Mouse (Mus musculus) limb, embryonic 10.5 days (tissue): ENCODE measurements around the gene Plekhg4. TPM values are rescaled to one million over a fixed set of nuclear protein-coding genes. Genes with fewer than 3 reads are reported as not detected.

Experiments used
- DNase-seq: peaks from one replicate; pipeline ENCODE4 v3.0.0-alpha.2; 2017; ENCODE audit warnings: low spot score
- H3K27ac ChIP-seq: fragments of 300-500 bp; sonication (generic); 2 replicates; pipeline ENCODE4 v1.5.1; 2016; ENCODE audit warnings: mild to moderate bottlenecking
- H3K27me3 ChIP-seq: fragments of 300-500 bp; sonication (generic); 2 replicates; pipeline ENCODE4 v1.6.1; 2016; ENCODE audit warnings: low read depth, mild to moderate bottlenecking; ENCODE audit not compliant: poor library complexity, severe bottlenecking
- H3K36me3 ChIP-seq: fragments of 300-500 bp; sonication (generic); 2 replicates; pipeline ENCODE4 v1.6.1; 2016; ENCODE audit warnings: mild to moderate bottlenecking, moderate library complexity
- H3K4me1 ChIP-seq: fragments of 300-500 bp; sonication (generic); 2 replicates; pipeline ENCODE4 v1.6.1; 2016
- H3K4me3 ChIP-seq: fragments of 300-500 bp; sonication (generic); 2 replicates; pipeline ENCODE4 v1.5.1; 2016; ENCODE audit warnings: mild to moderate bottlenecking, moderate library complexity
- H3K9me3 ChIP-seq: fragments of 300-500 bp; sonication (generic); replicated peaks from 2 replicates; pipeline ENCODE4 v1.6.1; 2016; ENCODE audit warnings: mild to moderate bottlenecking
- WGBS: fragments of 180-500 bp; shearing (Covaris S2); methylation state at CpG from one replicate; pipeline ENCODE4 v1.1.7; 2016; 5-methylcytosine and 5-hydroxymethylcytosine counted together
- polyA plus RNA-seq: library from polyadenylated mRNA; unstranded; fragments of >200 nt; fragmentation: Nextera tagmentation; extraction: Ambion mirVana; gene quantifications from 2 replicates; pipeline ENCODE4 v1.2.1, GENCODE M21; 2016

Plekhg4 gene
- polyA plus RNA-seq, 1 experiment from 2014 or later, result 0.28 TPM

DNA sequence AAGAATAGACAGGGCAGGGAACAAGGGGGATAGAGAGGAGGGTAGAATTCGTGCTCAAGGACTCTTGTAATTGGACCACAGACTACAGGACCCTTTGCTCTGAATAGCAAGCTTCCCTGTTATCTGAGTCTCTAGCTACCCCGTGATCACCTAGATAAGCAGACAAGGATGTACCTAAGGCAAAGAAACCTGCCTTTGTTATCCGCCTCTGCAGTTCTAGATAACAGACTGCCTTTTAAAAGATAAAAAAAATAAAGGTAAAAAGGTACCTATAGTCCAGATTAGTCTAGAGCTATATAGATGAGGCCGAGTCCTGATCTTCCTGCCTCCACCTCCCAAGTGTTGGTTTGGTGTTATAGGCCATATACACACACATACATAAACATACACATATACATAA is 30.3 kb upstream of the Plekhg4 start:
- H3K4me1 ChIP-seq, result peaks cover 33% of the 10 kb centered on the region
- peaks cover 14% of the 10 kb centered on the region for H3K36me3 ChIP-seq
- DNase-seq, result no peak
- H3K27ac ChIP-seq, result no peak overlapping the region
- 82% methylated on average over 4 of the region's 4 CpGs for WGBS
- H3K4me3 ChIP-seq, result no peak overlapping the region
- H3K27me3 ChIP-seq, result no peaks in the 10 kb centered on the region
- no peaks in the 10 kb centered on the region for H3K9me3 ChIP-seq

DNA sequence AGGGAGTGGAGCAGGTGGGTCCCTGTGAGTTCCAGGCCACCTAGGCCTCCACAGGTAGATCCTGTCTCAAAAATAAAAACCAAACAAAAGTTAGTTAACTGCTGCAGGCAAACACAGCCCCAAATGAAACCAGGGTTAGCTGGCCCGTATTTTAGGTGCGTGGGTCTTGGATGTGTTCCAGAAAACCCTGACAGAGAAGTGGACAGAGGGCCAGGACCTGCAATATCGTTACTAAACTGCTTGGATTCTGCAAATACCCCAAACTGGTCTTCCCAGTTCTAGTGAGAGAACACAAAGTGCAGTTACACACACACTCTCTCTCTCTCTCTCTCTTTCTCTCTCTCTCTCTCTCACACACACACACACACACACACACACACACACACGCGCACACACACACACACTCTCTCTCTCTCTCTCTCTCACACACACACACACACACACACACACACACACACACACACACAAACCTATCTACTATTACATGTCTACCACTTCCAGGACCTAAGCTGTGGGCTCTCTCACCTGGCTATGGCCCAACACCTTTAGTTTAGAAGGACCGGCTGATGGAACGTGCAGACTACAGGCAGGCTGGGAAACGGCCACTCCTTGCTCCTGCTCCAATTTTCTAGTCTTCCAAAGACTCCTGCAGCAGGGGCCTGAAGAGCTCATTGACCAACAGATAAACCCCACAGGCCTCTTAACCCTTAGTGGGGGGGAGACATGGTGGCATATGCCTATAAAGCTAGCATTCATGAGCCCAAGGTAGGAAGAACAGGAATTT is 29.1 kb upstream of the Plekhg4 start:
- DNase-seq, result no peak
- Histone ChIP-seq H3K27ac (no peak overlapping the region), H3K36me3 (0 out of 2 replicates have a peak, but pooled peaks cover 4% of the 10 kb centered on the region), H3K9me3 (no peaks in the 10 kb centered on the region), H3K27me3 (no peaks in the 10 kb centered on the region), H3K4me3 (no peak overlapping the region), H3K4me1 (peaks cover 43% of the 10 kb centered on the region)
- 82% methylated on average over 8 of the region's 8 CpGs for WGBS

DNA sequence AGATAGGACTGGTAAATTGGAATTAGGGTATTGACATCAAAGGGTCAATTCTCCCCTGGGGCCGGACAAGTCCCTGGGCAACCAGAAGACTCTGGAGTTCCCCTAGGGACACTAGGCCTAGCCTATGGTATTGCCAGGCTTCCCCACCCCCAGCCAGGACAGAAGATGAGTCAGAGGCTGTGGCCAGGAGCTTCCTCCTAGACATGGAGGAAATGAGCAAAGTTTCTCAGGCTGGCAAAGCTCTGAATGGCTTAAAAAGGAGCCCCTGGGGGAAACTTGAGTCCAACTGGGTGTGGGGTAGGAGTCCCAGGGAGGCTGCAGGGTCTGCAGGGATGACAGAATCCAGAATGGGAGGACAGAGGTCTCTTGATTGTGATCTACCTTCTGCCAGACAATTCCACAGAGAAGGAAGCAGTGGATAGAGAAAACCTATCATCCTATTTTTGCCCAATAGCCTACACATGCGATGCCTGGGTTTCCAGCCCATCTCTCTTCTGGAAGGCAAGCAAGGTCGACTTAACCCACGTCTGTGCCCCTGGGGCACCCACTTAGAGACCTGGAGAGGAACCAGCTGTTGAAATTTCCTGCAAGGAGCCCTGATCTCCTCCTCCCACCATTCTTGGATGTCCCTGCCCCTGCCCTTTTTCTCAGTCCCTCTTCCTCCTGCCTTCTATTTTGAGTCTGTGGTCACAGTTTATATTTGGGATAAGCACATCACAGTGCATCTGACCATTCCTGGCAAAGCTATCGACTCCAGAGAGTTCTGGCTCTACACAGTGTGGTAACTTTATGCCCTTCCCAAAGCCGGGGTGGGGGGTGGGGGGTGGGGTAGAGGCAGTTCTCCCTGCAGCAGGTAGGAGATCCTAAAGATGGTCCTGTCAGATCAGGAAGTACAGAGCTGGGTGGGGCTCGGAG is 27.8 kb upstream of the Plekhg4 start:
- Histone ChIP-seq H3K4me3 (no peak overlapping the region), H3K36me3 (no peaks in the 10 kb centered on the region), H3K4me1 (peaks cover 53% of the 10 kb centered on the region), H3K27me3 (0 out of 2 replicates have a peak, but pooled peaks cover 4% of the 10 kb centered on the region), H3K9me3 (no peaks in the 10 kb centered on the region), H3K27ac (peak overlapping the region; percentile 88; the same call in 1 of the 2 replicates)
- 67% methylated on average over 7 of the region's 7 CpGs for WGBS
- DNase-seq, result no peak

DNA sequence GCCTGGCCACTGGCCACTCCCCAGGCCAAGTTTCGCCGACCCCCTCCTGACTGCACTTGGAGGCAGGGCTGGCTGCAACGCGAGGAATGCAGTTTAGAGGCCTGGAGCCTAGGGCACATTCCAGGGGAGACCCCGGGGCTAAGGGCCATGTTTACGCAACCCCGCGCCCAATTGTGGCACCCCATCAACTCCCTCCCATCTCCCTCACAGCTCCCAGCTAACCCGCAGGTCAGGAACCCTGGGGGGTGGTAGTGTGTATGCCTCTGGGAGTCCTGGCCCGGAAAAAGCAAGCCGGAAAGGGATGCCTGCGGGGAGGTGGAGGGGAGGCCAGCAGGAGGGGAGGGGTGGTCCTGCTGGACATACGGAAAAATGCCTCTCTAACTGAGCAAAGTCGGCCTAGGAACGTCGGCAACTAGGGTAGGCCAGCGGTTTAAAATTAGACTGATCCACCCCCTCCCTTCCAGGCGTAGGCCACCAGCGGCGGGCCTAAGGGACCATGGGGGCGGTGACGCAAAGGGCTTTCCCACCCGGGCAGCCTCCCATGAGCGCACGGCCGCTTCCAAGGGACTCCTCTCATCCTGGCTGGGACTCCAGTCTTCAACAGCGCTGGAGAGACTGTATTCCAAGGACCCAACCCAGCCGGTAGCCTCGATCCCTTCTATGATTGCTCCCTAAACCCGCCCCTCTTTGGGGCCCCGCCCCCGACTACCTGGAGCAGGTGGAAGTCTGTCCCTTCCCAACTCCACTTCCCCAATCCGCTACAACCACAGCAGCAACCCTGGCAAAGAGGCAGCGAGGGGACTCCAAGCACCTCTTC is 26.3 kb upstream of the Plekhg4 start:
- Histone ChIP-seq H3K4me3 (peak overlapping the region; percentile 74), H3K9me3 (no peaks in the 10 kb centered on the region), H3K4me1 (peaks cover 50% of the 10 kb centered on the region), H3K36me3 (no peaks in the 10 kb centered on the region), H3K27me3 (0 out of 2 replicates have a peak, but pooled peaks cover 6% of the 10 kb centered on the region), H3K27ac (peak overlapping the region; percentile 88)
- DNase-seq, result peak; percentile 73
- WGBS, result under 1% methylated on average over 34 of the region's 34 CpGs

DNA sequence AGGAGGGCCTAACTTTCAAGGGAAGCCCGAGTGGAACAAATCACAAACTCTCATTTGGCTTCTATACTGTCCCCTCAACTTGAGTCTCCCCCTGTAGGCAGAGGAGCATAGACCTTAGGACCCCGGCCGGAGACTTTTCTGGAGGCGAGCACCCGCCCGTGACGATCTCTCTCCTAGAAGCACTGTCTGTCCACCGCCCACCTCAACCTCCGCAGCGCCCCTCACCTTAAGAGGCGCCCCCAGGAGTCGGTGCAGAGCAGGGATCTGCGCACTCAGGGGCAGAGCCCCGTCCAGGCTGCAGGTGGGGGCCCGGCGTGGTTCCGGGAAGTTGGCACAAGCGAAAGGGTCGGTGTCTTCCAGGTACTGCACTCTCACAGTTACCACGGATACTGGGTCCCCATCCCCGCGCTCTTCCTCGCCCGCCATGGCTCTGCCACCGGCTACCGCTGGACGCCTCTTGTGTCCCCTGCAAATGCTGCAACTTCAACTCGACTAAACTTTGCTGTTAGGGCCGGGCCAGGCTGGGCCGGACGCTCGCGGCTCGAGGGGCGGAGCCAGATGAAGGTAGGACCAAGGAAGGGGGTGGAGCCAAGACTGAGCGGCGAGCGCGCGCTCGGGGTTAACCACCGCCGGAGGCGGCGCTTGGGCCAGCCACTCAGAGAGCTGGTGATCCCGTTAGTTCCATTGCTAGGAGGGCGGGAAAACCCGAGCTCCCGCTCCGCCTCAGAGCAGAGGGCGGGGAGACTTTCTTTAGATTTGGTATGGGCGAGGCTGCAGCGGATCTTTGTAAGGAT is 25.4 kb upstream of the Plekhg4 start, which contains the start of gene Fhod1:
TSS of gene Fhod1 (minus strand) at position 526 of the 794 bp plus-strand sequence.
- WGBS, result 0% methylated on average over 53 of the region's 53 CpGs
- peak within 1 kb of the TSS; percentile 88 for H3K27ac ChIP-seq
- H3K9me3 ChIP-seq, result no peaks in the 10 kb centered on the region
- peak within 1 kb of the TSS; percentile 74 for H3K4me3 ChIP-seq
- H3K27me3 ChIP-seq, result 0 out of 2 replicates have a peak, but pooled peaks cover 6% of the 10 kb centered on the region
- peak; percentile 94 for DNase-seq
- no peaks in the 10 kb centered on the region for H3K36me3 ChIP-seq
- peaks cover 50% of the 10 kb centered on the region for H3K4me1 ChIP-seq

DNA sequence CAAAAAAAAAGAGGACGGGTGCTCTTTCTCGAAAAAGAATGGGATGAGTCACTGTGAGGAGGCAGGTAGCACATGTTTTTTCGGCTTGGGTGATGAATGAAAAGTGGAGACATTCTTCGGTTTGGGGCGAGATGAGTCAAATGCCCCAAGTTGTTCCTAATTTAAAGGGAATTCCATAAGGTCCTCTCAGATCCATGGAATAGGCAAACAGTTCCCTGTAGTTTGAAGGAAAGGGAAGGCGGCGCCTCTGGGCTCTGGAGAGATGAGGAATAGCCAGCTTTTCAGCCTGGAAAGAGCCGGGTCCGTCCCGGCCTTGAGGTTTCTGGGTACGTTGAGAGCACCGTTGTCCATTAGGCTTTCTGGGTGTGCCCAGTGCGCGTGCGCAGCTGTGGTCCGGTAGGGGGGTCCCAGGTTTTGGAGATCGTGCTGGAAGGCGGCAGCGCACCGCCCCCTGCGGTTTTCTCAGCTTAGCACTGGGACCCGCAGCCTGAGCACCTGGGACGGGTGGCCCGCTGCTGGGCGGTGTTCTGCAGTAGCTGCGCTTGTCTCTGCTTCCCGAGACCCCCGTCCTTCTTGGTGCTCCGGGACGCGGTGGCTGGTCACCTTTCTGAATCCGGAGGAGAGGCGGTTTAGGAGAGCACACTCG is 24.5 kb upstream of the Plekhg4 start, which contains the start of gene Slc9a5:
TSS of gene Slc9a5 (plus strand) at position 394 of the 646 bp plus-strand sequence.
- under 1% methylated on average over 34 of the region's 34 CpGs for WGBS
- peak within 1 kb of the TSS; percentile 88 for H3K27ac ChIP-seq
- H3K9me3 ChIP-seq, result no peaks in the 10 kb centered on the region
- 0 out of 2 replicates have a peak, but pooled peaks cover 6% of the 10 kb centered on the region for H3K27me3 ChIP-seq
- peaks cover 3% of the 10 kb centered on the region; the same call in 1 of the 2 replicates for H3K36me3 ChIP-seq
- DNase-seq, result peak; percentile 89
- H3K4me1 ChIP-seq, result peaks cover 51% of the 10 kb centered on the region
- H3K4me3 ChIP-seq, result peak within 1 kb of the TSS; percentile 74

DNA sequence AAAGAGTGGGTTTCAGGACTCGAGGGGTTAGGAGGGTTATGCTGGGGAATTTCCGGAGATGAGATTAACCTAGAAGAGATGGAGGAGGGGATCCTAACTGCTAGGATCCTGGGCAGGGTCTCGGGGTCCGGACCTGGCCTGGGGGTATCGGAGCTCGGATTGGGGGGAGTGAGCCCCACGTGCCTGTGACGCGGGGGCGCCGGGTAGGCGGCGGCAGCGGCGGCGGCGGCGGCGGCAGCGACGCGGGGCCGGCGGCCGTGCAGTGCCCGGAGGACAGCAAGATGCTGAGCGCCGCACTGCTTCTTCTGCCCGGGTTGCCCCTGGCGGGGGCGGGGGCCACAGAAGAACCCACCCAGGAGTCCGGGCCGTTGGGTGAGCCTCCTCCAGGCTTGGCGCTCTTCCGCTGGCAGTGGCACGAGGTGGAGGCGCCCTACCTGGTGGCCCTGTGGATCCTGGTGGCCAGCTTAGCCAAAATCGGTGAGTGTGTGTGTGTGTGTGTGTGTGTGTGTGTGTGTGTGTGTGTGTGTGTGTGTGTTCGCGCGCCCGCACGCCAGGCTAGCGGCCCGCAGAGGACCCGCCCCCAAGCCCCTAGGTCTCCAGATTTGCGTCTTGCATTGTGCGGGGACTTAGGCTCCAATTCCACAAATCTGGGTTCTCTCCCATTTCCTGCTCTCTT is 23.8 kb upstream of the Plekhg4 start:
- H3K4me3 ChIP-seq, result peak overlapping the region; percentile 74
- peaks cover 54% of the 10 kb centered on the region for H3K4me1 ChIP-seq
- under 1% methylated on average over 48 of the region's 48 CpGs for WGBS
- no peaks in the 10 kb centered on the region for H3K9me3 ChIP-seq
- peak; percentile 75 for DNase-seq
- H3K27me3 ChIP-seq, result 0 out of 2 replicates have a peak, but pooled peaks cover 6% of the 10 kb centered on the region
- peaks cover 7% of the 10 kb centered on the region for H3K36me3 ChIP-seq
- H3K27ac ChIP-seq, result peak overlapping the region; percentile 88

DNA sequence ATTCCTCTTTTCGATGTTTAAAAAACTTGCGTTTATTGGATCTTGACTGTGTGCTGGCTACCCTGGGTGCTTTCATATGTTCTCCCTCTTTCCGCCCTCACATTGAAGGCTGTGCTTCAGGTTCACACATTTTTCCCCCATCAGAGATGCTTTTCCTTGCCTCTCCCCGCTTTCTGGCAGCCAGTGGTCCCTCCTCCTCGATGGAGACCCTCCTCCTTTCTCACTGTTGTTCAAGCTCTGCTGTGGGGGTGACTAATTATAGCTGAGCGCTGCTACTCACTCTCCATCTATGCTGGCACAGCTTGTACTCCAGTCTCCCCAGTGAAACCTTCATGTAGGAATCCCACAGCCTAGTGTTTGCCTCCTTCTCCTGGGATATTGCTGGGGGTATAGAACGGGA is 22.9 kb upstream of the Plekhg4 start:
- no peak for DNase-seq
- Histone ChIP-seq H3K4me3 (peak overlapping the region; percentile 74), H3K36me3 (peaks cover 7% of the 10 kb centered on the region), H3K4me1 (peaks cover 63% of the 10 kb centered on the region), H3K9me3 (no peaks in the 10 kb centered on the region), H3K27me3 (0 out of 2 replicates have a peak, but pooled peaks cover 6% of the 10 kb centered on the region), H3K27ac (no peak overlapping the region)
- 48% methylated on average over 7 of the region's 7 CpGs for WGBS

DNA sequence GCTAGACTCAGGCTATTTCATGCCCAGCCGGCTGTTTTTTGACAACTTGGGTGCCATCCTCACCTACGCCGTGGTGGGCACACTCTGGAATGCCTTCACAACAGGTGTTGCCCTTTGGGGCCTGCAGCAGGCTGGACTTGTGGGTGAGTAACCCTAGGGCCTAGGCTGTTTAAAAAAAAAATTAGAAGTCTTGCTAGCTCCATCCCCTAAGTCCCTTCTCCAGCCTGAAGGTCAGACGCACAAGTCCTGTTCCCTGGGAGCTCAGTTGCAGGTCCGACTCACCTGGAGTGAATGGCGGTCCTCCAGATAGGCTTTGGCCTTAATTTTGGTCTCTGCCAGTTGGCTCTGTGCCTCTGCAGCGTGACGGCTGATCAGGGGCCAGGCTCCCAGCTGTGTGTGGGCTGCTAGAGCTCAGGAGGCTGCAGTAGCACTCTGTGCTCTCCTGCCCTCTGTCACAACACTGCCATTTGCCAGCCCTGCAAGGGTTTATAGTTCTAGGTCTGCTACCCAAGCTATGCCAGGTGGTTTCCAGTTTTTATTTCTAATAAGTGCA is 19.4 kb upstream of the Plekhg4 start:
- WGBS, result 81% methylated on average over 8 of the region's 8 CpGs
- Histone ChIP-seq H3K36me3 (peaks cover 38% of the 10 kb centered on the region), H3K4me1 (peaks cover 53% of the 10 kb centered on the region), H3K4me3 (no peak overlapping the region), H3K9me3 (no peaks in the 10 kb centered on the region), H3K27ac (0 out of 2 replicates have a peak overlapping the region, but pooled peaks have one; percentile 20), H3K27me3 (0 out of 2 replicates have a peak, but pooled peaks cover 6% of the 10 kb centered on the region)
- no peak for DNase-seq

DNA sequence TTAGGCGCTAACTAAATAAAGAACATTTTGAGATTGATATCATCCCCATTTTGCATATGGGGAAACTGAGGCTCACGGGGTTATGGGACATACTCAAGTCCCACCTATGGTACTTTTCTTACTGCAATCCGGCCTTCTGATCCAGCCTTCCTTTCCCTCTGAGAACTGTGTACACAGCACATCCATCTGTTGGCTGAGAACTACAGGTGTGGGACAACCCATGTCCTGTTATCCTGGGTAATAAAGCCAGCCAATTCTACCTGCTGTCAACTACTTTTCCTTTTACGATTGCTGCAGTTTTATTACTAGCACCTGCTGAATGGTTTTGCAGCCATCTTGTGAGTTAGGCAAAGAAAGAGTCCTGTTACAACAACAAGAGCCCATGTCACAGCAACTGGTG is 18.5 kb upstream of the Plekhg4 start:
- Histone ChIP-seq H3K36me3 (peaks cover 45% of the 10 kb centered on the region), H3K4me3 (no peak overlapping the region), H3K27me3 (0 out of 2 replicates have a peak, but pooled peaks cover 6% of the 10 kb centered on the region), H3K9me3 (no peaks in the 10 kb centered on the region), H3K27ac (peak overlapping the region; percentile 61; the same call in 1 of the 2 replicates), H3K4me1 (peaks cover 53% of the 10 kb centered on the region)
- DNase-seq, result no peak
- 82% methylated on average over 4 of the region's 4 CpGs for WGBS
